Mouse (Mus musculus): Measurements from ENCODE around the gene Ppp1r14d. TPM values are rescaled to one million over a fixed set of nuclear protein-coding genes. Genes with fewer than 3 reads are reported as not detected.

The Ppp1r14d gene
- total RNA-seq, 4 experiments from 2014 or later: not detected

DNA sequence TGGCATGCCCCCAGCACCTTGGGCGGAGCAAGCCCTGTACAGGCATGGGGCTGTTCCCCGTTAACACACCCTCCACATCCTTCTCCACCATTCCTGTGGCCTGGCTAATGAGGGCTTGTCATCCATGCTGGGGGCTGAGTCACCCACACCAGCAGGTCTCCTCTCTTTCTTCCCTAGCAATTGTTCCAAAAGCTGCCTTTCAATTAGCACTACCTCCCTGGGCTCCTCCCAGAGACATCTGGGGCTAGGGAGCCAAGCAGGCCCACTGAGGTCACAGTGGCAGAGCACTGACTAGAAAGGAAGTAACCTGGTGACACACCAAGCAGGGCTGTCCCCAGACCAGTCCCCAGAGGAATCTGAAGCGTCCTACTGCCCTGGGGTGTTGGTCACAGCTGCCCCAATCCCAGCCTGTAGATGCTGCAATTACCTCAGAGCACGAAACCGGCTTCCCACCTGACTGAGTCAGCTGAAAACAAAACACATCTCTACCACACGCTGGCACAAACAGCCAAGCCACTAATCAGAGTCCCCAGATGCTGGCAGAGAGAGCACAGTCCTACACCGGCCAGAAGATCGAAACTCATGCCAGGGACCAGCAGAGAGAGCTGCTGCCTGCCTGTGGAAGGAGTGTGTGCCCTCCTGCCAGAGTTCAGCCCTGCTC is 55.6 kb downstream of the Ppp1r14d start, which contains the start of gene Gm14137:
Gene Gm14137 (plus strand): TSS at position 519 of the 661 bp plus-strand sequence.
- DNase-seq (ENCODE audit: low spot score in 2 of 2): no peak

DNA sequence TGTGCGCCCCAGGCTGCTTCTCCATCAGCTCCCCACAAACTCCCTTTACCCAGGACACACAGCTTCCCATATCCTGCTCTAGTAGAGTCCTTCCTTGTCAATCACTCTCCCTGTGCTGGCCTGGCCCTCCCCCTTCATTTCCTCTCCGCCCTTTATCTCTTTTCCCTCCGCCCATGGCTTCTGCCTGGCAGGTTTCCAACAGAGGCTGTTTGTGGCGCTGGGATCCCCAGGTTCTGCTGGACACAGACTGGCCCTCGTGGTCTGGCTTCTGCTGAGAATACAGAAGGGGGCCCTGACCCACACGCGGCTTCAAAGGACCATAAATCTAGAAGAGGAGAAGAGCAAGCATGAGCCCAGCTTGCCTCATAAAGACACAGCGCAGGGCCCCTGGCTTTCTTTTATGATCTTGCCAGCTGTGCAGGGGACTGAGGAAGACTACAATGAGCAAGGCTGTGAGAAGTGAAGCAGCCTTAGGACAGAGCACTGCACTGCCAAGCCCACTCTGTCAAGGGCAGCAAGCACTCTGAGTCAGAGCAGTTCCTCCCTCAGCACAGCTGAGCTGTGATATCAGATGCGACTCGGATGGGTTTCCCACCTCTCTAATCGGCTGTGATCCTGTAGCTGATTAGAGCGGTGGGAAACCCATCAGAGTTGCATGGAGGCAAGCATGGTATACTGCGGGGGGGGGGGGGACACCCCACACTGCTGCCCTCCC is 56.7 kb downstream of the Ppp1r14d start:
- no peak for DNase-seq (ENCODE audit: low spot score in 2 of 2)

GRCm38 (mm10) chr2:119172446-119172845 is 57.3 kb downstream of the Ppp1r14d start:
- no peak for DNase-seq (ENCODE audit: low spot score in 2 of 2)

DNA sequence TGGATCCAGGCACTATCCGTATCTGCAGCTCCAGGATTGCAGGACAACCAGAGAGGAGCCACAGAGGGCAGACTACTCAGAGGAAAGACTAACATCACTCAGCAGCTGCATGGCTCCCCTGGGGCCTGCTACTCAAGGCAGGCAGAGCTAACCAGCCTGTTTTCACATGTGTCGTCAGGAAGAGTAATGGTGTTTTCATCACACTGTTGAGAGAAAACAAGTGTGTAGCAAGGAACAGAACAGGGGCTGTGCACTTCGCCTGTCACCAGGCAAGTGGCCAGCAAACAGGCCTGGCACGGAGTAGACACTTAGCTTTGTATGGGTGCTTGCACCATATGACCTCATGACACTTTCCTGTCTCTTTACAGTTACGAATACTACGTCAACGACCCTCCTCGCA is 58.1 kb downstream of the Ppp1r14d start:
- DNase-seq (ENCODE audit: low spot score in 2 of 2): no peak

DNA sequence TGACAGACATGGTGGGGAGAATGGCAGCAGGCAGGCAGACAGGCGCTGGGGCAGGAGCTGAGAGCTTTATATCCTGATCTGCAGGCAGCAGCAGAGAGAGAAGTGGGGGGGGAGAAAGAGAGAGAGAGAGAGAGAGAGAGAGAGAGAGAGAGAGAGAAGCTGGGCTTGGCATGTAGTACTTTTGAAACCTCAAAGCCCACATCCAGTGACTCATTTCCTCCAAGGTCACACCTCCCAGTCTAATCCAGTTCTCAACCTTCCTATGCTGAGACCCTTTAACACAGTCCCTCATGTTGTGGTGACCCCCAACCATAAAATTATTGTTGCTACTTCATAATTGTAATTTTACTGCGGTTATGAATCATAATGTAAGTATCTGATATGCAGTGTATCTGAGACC is 59.4 kb downstream of the Ppp1r14d start:
- no peak for DNase-seq (ENCODE audit: low spot score in 2 of 2)

Other genes starting within 250 kb of the Ppp1r14d start
- 10 to 100 TPM; 43.1 to 49.6 (median 46.5) TPM for gene Ccdc32, start 200.5 kb downstream of the Ppp1r14d start, total RNA-seq (2022)
- 1 to 10 TPM; 6.6 to 9.1 (median 8.0) TPM for gene Rpusd2, start 195.1 kb downstream of the Ppp1r14d start, total RNA-seq (2022)
- 1 to 10 TPM in 1 of 4 experiments, under 1 TPM in 3; 0.21 to 1.0 (median 0.29) TPM for gene Knl1, start 182.8 kb downstream of the Ppp1r14d start, total RNA-seq (2022)
- 1 to 10 TPM in 2 of 4 experiments, under 1 TPM in 2; 0.54 to 4.2 (median 1.2) TPM for gene Rad51, start 117.1 kb downstream of the Ppp1r14d start, total RNA-seq (2022)
- gene Rmdn3, start 72.9 kb downstream of the Ppp1r14d start, total RNA-seq (2022): 10 to 100 TPM; 39.4 to 58.8 (median 48.2) TPM
- gene Gchfr, start 62.1 kb downstream of the Ppp1r14d start, total RNA-seq (2022): not detected
- under 1 TPM in 1 of 4 experiments, not detected in 3; 0.16 TPM for gene Gm14137, start 55.4 kb downstream of the Ppp1r14d start, total RNA-seq (2022)
- gene Zfyve19, start 21.3 kb downstream of the Ppp1r14d start, total RNA-seq (2022): 10 to 100 TPM; 29.3 to 44.8 (median 35.4) TPM
- 10 to 100 TPM; 15.9 to 21.6 (median 19.1) TPM for gene Dnajc17, start 21.1 kb downstream of the Ppp1r14d start, total RNA-seq (2022)
- 1 to 10 TPM; 2.0 to 3.7 (median 3.2) TPM for gene Spint1, start 7.5 kb upstream of the Ppp1r14d start, total RNA-seq (2022)
- 10 to 100 TPM; 11.1 to 12.5 (median 11.7) TPM for gene Rhov, start 41.4 kb upstream of the Ppp1r14d start, total RNA-seq (2022)
- gene Vps18, start 58.8 kb upstream of the Ppp1r14d start, total RNA-seq (2022): 10 to 100 TPM; 46.8 to 52.2 (median 49.4) TPM
- gene Dll4, start 95.9 kb upstream of the Ppp1r14d start, total RNA-seq (2022): 1 to 10 TPM; 2.0 to 3.9 (median 3.0) TPM
- gene Chac1, start 121.3 kb upstream of the Ppp1r14d start, total RNA-seq (2022): 10 to 100 TPM in 1 of 4 experiments, 1 to 10 TPM in 3; 6.9 to 10.9 (median 8.1) TPM
- gene Ino80, start 247.8 kb upstream of the Ppp1r14d start, total RNA-seq (2022): 10 to 100 TPM; 21.1 to 24.9 (median 23.3) TPM